Mouse (Mus musculus): Measurements from ENCODE around the gene Cpne4.

Gene Cpne4

GRCm38 (mm10) chr9:105046014-105046413 lies 498.9 kb downstream of the Cpne4 start:
- DNase-seq (ENCODE audit: low spot score): no peak

GRCm38 (mm10) chr9:105048351-105048750 lies 501.3 kb downstream of the Cpne4 start:
- peak; percentile 48 for DNase-seq (ENCODE audit: low spot score)

- peak; percentile 29 for DNase-seq (ENCODE audit: low spot score)
Observed at GRCm38 (mm10) chr9:105049636-105050035, 502.6 kb downstream of the Cpne4 start.

- no peak for DNase-seq (ENCODE audit: low spot score)
Observed at GRCm38 (mm10) chr9:105050257-105050656, 503.2 kb downstream of the Cpne4 start.

GRCm38 (mm10) chr9:105053147-105053557 lies 506.1 kb downstream of the Cpne4 start, which contains the start of gene Mrpl3:
Gene Mrpl3 (plus strand): TSS chr9:105053239.
- peak; percentile 67 for DNase-seq (ENCODE audit: low spot score)

DNA sequence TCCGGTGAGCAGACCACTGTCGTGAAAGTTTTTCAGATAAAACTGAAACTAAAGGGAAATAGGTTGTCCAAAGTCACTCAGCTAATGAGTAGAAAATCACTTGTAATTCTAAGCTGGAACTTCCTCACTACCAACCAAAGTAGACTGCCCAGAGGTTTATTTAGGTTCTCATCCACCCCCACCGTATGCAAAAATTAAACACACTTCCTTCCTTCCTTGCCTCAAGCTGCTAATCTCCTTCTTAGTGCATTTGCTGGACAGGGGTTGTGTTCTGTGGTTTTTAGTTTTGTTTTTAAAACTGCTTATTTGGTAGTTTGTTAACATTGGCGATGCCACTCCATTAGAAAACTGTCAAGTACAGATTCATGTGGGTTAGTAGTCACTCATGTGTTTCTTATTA lies 506.7 kb downstream of the Cpne4 start:
- DNase-seq (ENCODE audit: low spot score): no peak

DNA sequence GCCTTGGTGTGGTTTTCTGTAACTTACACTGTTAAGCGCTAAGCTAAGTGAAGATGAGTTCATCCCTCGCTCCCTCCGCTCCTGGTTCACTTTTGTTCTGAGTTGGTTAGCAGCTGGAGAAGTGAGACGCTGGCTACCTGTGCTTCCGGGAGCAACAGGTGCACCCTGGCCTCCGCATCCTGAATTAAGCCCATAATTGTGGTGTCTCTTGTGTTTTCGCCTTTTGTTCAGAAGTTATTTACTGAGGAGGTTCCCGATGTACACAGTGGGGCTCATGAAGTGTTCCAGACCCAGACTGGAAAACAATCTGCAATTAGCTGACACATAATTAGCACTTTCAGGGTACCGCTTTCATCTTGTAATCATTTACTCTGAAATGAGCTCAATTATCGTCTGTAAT lies 522.0 kb downstream of the Cpne4 start:
- DNase-seq (ENCODE audit: low spot score): no peak

GRCm38 (mm10) chr9:105072991-105073748 lies 526.1 kb downstream of the Cpne4 start:
- no peak for DNase-seq (ENCODE audit: low spot score)

- DNase-seq (ENCODE audit: low spot score): no peak
Observed at GRCm38 (mm10) chr9:105074851-105075250, 527.8 kb downstream of the Cpne4 start.

DNA sequence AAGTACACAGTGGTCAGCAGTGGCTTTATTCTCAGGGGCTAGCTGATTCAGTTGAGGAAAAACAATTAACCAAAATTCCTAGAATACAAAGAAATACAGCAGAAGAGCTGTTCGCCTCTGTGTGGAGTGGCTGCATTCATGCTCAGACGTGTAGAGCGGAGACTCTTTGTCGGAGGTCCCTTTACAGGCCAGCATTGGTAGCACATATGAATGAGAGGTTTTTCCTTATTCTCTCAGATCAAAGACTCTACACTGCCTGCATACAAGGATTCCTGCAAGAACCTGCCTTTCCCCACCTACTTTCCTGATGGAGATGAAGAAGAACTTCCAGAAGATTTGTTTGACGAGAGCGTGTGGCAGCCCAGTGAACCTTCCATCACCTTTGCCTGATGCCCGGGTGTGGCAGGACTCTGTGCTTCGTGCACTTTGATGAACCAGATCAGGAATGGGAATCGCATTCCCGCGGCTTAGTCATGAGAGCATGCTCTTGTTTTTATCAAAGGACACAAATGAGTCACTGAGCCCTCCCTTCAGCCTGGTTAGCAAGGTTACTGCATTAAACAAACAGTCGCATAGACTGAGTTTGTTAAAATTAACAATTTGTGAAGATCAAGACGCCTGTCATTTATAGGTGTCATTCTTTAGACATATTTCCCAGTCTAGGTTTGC lies 529.8 kb downstream of the Cpne4 start:
- no peak for DNase-seq (ENCODE audit: low spot score)

DNA sequence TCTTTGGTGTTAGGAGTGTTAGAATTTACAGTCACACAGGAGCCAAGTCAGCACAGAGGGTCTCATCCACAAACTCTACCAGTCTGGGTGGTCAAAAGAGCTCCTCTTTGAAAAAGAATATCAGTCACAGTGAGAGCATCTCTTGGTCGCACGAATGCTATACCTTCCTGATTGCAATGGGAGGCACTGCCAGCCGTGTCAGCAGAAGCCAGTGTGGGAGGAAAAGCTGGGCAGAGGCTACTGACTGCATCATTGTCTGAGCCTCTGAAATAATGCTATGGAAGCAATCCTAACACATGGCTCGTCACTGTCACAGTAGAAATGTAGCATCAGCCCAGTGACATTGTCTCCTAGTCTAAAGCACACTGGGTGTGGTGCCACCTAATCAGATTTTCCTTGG lies 531.4 kb downstream of the Cpne4 start:
- no peak for DNase-seq (ENCODE audit: low spot score)

GRCm38 (mm10) chr9:105080246-105080645 lies 533.2 kb downstream of the Cpne4 start:
- DNase-seq (ENCODE audit: low spot score): no peak

Data from layer of hippocampus, adult 9-10 months (tissue).